In genomic region chr16:98081889-98082818, GRCm38 (mm10) we compare ENCODE assay signal across 7 mouse cellular contexts. TPM values are rescaled to one million over a fixed set of nuclear protein-coding genes. Genes with fewer than 3 reads are reported as not detected.
A peak's percentile ranks its signal among the peaks of the same experiment; 100 is the strongest.
DNase-seq lines count a peak whose midpoint lies in the region; ATAC-seq and TF ChIP-seq lines count a peak whose summit lies in the region.
"Not testable (repeated sequence)": the region's sequence is repeated elsewhere in the genome, so short reads cannot be mapped to it uniquely, and the experiment has no call there.

Gene A630089N07Rik, minus strand, starts transcription at chr16:98082450.

- H3K4me1 ChIP-seq in embryonic facial prominence, embryonic 10.5 days = peaks cover 12% of the 10 kb centered on the region; the same call in 1 of the 2 replicates
- not testable (repeated sequence) for H3K4me1 ChIP-seq in intestine, postnatal 0 days (replicated peaks; ENCODE audit: control insufficient read depth, insufficient read depth, low read length); midbrain, embryonic 12.5 days; small intestine, adult 2 months (ENCODE audit: control insufficient read depth, insufficient read depth, insufficient read length, low read length)

- H3K27ac ChIP-seq in embryonic facial prominence, embryonic 10.5 days (replicated peaks) = peak within 1 kb of the TSS; percentile 90
- H3K27ac ChIP-seq in intestine, postnatal 0 days (ENCODE audit: low read depth, low read length) = not testable (repeated sequence)
- H3K27ac ChIP-seq in midbrain, embryonic 12.5 days (replicated peaks) = peak within 1 kb of the TSS; percentile 66
- H3K27ac ChIP-seq in small intestine, adult 2 months (ENCODE audit: insufficient read depth, low read depth, low read length) = peak within 1 kb of the TSS; percentile 68

- intact Hi-C loops in left cerebral cortex, postnatal 4 days (cut with DNase I) = not testable (repeated sequence)

- TF ChIP-seq POLR2A in small intestine, adult 2 months (IDR thresholded peaks at IDR 0.05; ENCODE audit: low read depth, low read length) = not testable (repeated sequence)

- H3K36me3 ChIP-seq in embryonic facial prominence, embryonic 10.5 days (replicated peaks) = peaks cover 29% of the 10 kb centered on the region
- not testable (repeated sequence) for H3K36me3 ChIP-seq in intestine, postnatal 0 days (ENCODE audit: control insufficient read depth, insufficient read depth); midbrain, embryonic 12.5 days; small intestine, adult 2 months (ENCODE audit: control insufficient read depth, insufficient read depth, low read length)

- H3K9ac ChIP-seq in intestine, postnatal 0 days (ENCODE audit: low read depth, low read length) = peak within 1 kb of the TSS; percentile 31
- peak within 1 kb of the TSS; percentile 62 for H3K9ac ChIP-seq in midbrain, embryonic 12.5 days (replicated peaks)

- peaks cover 27% of the 10 kb centered on the region for H3K9me3 ChIP-seq in embryonic facial prominence, embryonic 10.5 days
- H3K9me3 ChIP-seq in intestine, postnatal 0 days (ENCODE audit: control insufficient read depth); midbrain, embryonic 12.5 days: not testable (repeated sequence)

- H3K4me3 ChIP-seq in embryonic facial prominence, embryonic 10.5 days = peak within 1 kb of the TSS; percentile 80
- H3K4me3 ChIP-seq in intestine, postnatal 0 days (ENCODE audit: low read depth, low read length) = peak within 1 kb of the TSS; percentile 67
- peak within 1 kb of the TSS; percentile 76 for H3K4me3 ChIP-seq in midbrain, embryonic 12.5 days
- H3K4me3 ChIP-seq in small intestine, adult 2 months (ENCODE audit: low read depth, low read length) = peak within 1 kb of the TSS; percentile 95

- not testable (repeated sequence) for TF ChIP-seq CTCF in intestine, postnatal 0 days (IDR thresholded peaks at IDR 0.05; ENCODE audit: low read depth); small intestine, adult 2 months (IDR thresholded peaks at IDR 0.05; ENCODE audit: extremely low read depth, insufficient read length, insufficient replicate concordance, low read depth, low read length)

- peak; percentile 91 for DNase-seq in adrenal gland, postnatal 10 days
- DNase-seq in embryonic facial prominence, embryonic 10.5 days (ENCODE audit: low spot score) = peak; percentile 89
- peak; percentile 60 for DNase-seq in gonadal fat pad, adult 2 months (ENCODE audit: low read depth)
- DNase-seq in left cerebral cortex, postnatal 4 days = peak; percentile 82

- peak; percentile 98 for ATAC-seq in intestine, postnatal 0 days
- ATAC-seq in midbrain, embryonic 12.5 days (ENCODE audit: low FRiP score, low read depth) = peak; percentile 98

- WGBS in embryonic facial prominence, embryonic 10.5 days = under 1% methylated on average over 25 of the region's 25 CpGs
- WGBS in intestine, postnatal 0 days = under 1% methylated on average over 25 of the region's 25 CpGs
- WGBS in midbrain, embryonic 12.5 days = under 1% methylated on average over 25 of the region's 25 CpGs
- under 1% methylated on average over 25 of the region's 25 CpGs for WGBS in small intestine, adult 2 months

- not testable (repeated sequence) for H3K27me3 ChIP-seq in embryonic facial prominence, embryonic 10.5 days (replicated peaks; ENCODE audit: low read depth, poor library complexity, severe bottlenecking); intestine, postnatal 0 days (replicated peaks; ENCODE audit: control insufficient read depth, insufficient read depth, low read length); midbrain, embryonic 12.5 days; small intestine, adult 2 months (ENCODE audit: control insufficient read depth, insufficient read depth, low read length)

- H3K4me2 ChIP-seq in intestine, postnatal 0 days (replicated peaks; ENCODE audit: low read depth) = peak within 1 kb of the TSS; percentile 92
- peak within 1 kb of the TSS; percentile 64 for H3K4me2 ChIP-seq in midbrain, embryonic 12.5 days (replicated peaks)

RNA-seq across cellular contexts. Expression of gene A630089N07Rik, which starts in this region (rescaled TPM):
- 1 to 10 TPM; 7.9 to 9.1 TPM for total RNA-seq in adrenal gland, postnatal 10 days (2021)
- 35.9 and 38.5 TPM in 2 replicates for polyA plus RNA-seq in embryonic facial prominence, embryonic 10.5 days (2016; fragmentation: Nextera tagmentation; extraction: Ambion mirVana)
- 4.1 and 4.6 TPM in 2 replicates for polyA plus RNA-seq in gonadal fat pad, adult 2 months (2012; rRNA removed)
- 1.9 and 2.3 TPM in 2 replicates for polyA plus RNA-seq in intestine, postnatal 0 days (2015; fragmentation: Nextera tagmentation; extraction: Ambion mirVana)
- 10 to 100 TPM; 13.3 to 15.3 TPM for total RNA-seq in left cerebral cortex, postnatal 4 days (2021)
- polyA plus RNA-seq in midbrain, embryonic 12.5 days (2016; fragmentation: Nextera tagmentation; extraction: Ambion mirVana) = 23.3 and 25.5 TPM in 2 replicates
- polyA plus RNA-seq in small intestine, adult 2 months (2012; rRNA removed) = 0.08 TPM in 1 of 2 replicates, not detected in the other
